Mouse (Mus musculus): Measurements from ENCODE around the gene Tmem200a. TPM values are rescaled to one million over a fixed set of nuclear protein-coding genes. Genes with fewer than 3 reads are reported as not detected.
A peak's percentile ranks its signal among the peaks of the same experiment; 100 is the strongest.

Tmem200a gene
- total and polyA plus RNA-seq, 2 experiments from 2014 or later, result 21.6 to 42.6 TPM

- ATAC-seq (ENCODE audit: low FRiP score), result no peak
- no peak for DNase-seq (ENCODE audit: low spot score)
- TF ChIP-seq CTCF (IDR thresholded peaks at IDR 0.05), result no peak
- H3K27ac ChIP-seq (ENCODE audit: low read depth, low read length), result no peak overlapping the region
- H3K4me1 ChIP-seq (ENCODE audit: insufficient read depth, low read length), result peaks cover 5% of the 10 kb centered on the region; the same call in 1 of the 2 replicates
- 83% methylated on average over 3 of the region's 3 CpGs for WGBS
- H3K27me3 ChIP-seq (ENCODE audit: insufficient read depth, low read length), result no peaks in the 10 kb centered on the region
- H3K4me3 ChIP-seq (ENCODE audit: low read depth, low read length), result no peak overlapping the region
- H3K4me2 ChIP-seq (ENCODE audit: low read depth, low read length, poor library complexity, severe bottlenecking), result no peak overlapping the region
- no peak overlapping the region for H3K9ac ChIP-seq (replicated peaks; ENCODE audit: low read length, poor library complexity, severe bottlenecking)
- H3K9me3 ChIP-seq (ENCODE audit: low read length), result no peaks in the 10 kb centered on the region
- H3K36me3 ChIP-seq (ENCODE audit: insufficient read depth, low read length), result no peaks in the 10 kb centered on the region
These were observed 826 bp upstream of the Tmem200a start for GRCm38 (mm10) chr10:26079678-26080077.

GRCm38 (mm10) chr10:26077671-26078481 is 976 bp downstream of the Tmem200a start, which contains the start of gene Gm9767:
Gm9767 (plus strand) TSS chr10:26078255.
- no peak; the same call in 1 of the 2 replicates for TF ChIP-seq CTCF (IDR thresholded peaks at IDR 0.05)
- peak within 1 kb of the TSS; percentile 84 for H3K4me3 ChIP-seq (ENCODE audit: low read depth, low read length)
- DNase-seq (ENCODE audit: low spot score) (peak; percentile 22), ATAC-seq (ENCODE audit: low FRiP score) (peak; percentile 60; the same call in 1 of the 2 replicates)
- H3K4me2 ChIP-seq (ENCODE audit: low read depth, low read length, poor library complexity, severe bottlenecking), result peak within 1 kb of the TSS; percentile 71
- no peaks in the 10 kb centered on the region for H3K36me3 ChIP-seq (ENCODE audit: insufficient read depth, low read length)
- no peaks in the 10 kb centered on the region for H3K27me3 ChIP-seq (ENCODE audit: insufficient read depth, low read length)
- peaks cover 8% of the 10 kb centered on the region; the same call in 1 of the 2 replicates for H3K4me1 ChIP-seq (ENCODE audit: insufficient read depth, low read length)
- WGBS, result 1% methylated on average over 51 of the region's 52 CpGs
- H3K9me3 ChIP-seq (ENCODE audit: low read length), result no peaks in the 10 kb centered on the region
- peak within 1 kb of the TSS; percentile 74 for H3K27ac ChIP-seq (ENCODE audit: low read depth, low read length)
- peak within 1 kb of the TSS; percentile 70 for H3K9ac ChIP-seq (replicated peaks; ENCODE audit: low read length, poor library complexity, severe bottlenecking)

- Histone ChIP-seq H3K36me3 (ENCODE audit: insufficient read depth, low read length) (no peaks in the 10 kb centered on the region), H3K27me3 (ENCODE audit: insufficient read depth, low read length) (no peaks in the 10 kb centered on the region), H3K9ac (replicated peaks; ENCODE audit: low read length, poor library complexity, severe bottlenecking) (0 out of 2 replicates have a peak overlapping the region, but pooled peaks have one; percentile 70), H3K4me3 (ENCODE audit: low read depth, low read length) (peak overlapping the region; percentile 84), H3K4me1 (ENCODE audit: insufficient read depth, low read length) (peaks cover 9% of the 10 kb centered on the region; the same call in 1 of the 2 replicates), H3K27ac (ENCODE audit: low read depth, low read length) (no peak overlapping the region), H3K9me3 (ENCODE audit: low read length) (no peaks in the 10 kb centered on the region), H3K4me2 (ENCODE audit: low read depth, low read length, poor library complexity, severe bottlenecking) (peak overlapping the region; percentile 71)
- no peak for TF ChIP-seq CTCF (IDR thresholded peaks at IDR 0.05)
- no peak for ATAC-seq (ENCODE audit: low FRiP score)
- no peak for DNase-seq (ENCODE audit: low spot score)
- whole genome bisulfite sequencing, result 59% methylated on average over 9 of the region's 9 CpGs
These were observed 1.9 kb downstream of the Tmem200a start for GRCm38 (mm10) chr10:26076949-26077348.

GRCm38 (mm10) chr10:26071986-26072385 is 6.9 kb downstream of the Tmem200a start:
- WGBS, result 73% methylated on average over 5 of the region's 5 CpGs
- DNase-seq (ENCODE audit: low spot score), result no peak
- no peak for ATAC-seq (ENCODE audit: low FRiP score)
- Histone ChIP-seq H3K4me1 (ENCODE audit: insufficient read depth, low read length) (peaks cover 12% of the 10 kb centered on the region; the same call in 1 of the 2 replicates), H3K9me3 (ENCODE audit: low read length) (no peaks in the 10 kb centered on the region), H3K4me3 (ENCODE audit: low read depth, low read length) (no peak overlapping the region), H3K36me3 (ENCODE audit: insufficient read depth, low read length) (no peaks in the 10 kb centered on the region), H3K27ac (ENCODE audit: low read depth, low read length) (no peak overlapping the region), H3K9ac (replicated peaks; ENCODE audit: low read length, poor library complexity, severe bottlenecking) (no peak overlapping the region), H3K4me2 (ENCODE audit: low read depth, low read length, poor library complexity, severe bottlenecking) (no peak overlapping the region), H3K27me3 (ENCODE audit: insufficient read depth, low read length) (no peaks in the 10 kb centered on the region)
- no peak for TF ChIP-seq CTCF (IDR thresholded peaks at IDR 0.05)

GRCm38 (mm10) chr10:26063071-26063470 is 15.8 kb downstream of the Tmem200a start:
- ATAC-seq (ENCODE audit: low FRiP score), result no peak
- DNase-seq (ENCODE audit: low spot score), result no peak
- Histone ChIP-seq H3K27ac (ENCODE audit: low read depth, low read length) (no peak overlapping the region), H3K9ac (replicated peaks; ENCODE audit: low read length, poor library complexity, severe bottlenecking) (no peak overlapping the region), H3K4me1 (ENCODE audit: insufficient read depth, low read length) (no peaks in the 10 kb centered on the region), H3K4me3 (ENCODE audit: low read depth, low read length) (no peak overlapping the region), H3K27me3 (ENCODE audit: insufficient read depth, low read length) (no peaks in the 10 kb centered on the region), H3K9me3 (ENCODE audit: low read length) (no peaks in the 10 kb centered on the region), H3K4me2 (ENCODE audit: low read depth, low read length, poor library complexity, severe bottlenecking) (no peak overlapping the region), H3K36me3 (ENCODE audit: insufficient read depth, low read length) (peaks cover 6% of the 10 kb centered on the region; the same call in 1 of the 2 replicates)
- TF ChIP-seq CTCF (IDR thresholded peaks at IDR 0.05), result no peak
- 96% methylated on average over 4 of the region's 4 CpGs for WGBS
